Mouse (Mus musculus) liver, embryonic 13.5 days (tissue): ENCODE results near the gene Grm3. TPM values are rescaled to one million over a fixed set of nuclear protein-coding genes. Genes with fewer than 3 reads are reported as not detected.

Experiments
- ATAC-seq: fragments of 200-750 bp; cut with Nextera tagmentation; 2 replicates; pipeline ENCODE4 v1.8.0; 2017; ENCODE audit warnings: low read depth, mild to moderate bottlenecking, moderate number of reproducible peaks, moderate library complexity
- DNase-seq: peaks from one replicate; pipeline ENCODE4 v3.0.0; 2022
- H3K27ac ChIP-seq: fragments of 300-500 bp; sonication (generic); 2 replicates; pipeline ENCODE4 v1.5.1; 2015; ENCODE audit warnings: moderate library complexity, mild to moderate bottlenecking, inconsistent platforms
- H3K27me3 ChIP-seq: fragments of 300-500 bp; sonication (generic); 2 replicates; pipeline ENCODE4 v1.6.1; 2015; ENCODE audit warnings: mild to moderate bottlenecking, inconsistent platforms
- H3K36me3 ChIP-seq: fragments of 300-500 bp; sonication (generic); 2 replicates; pipeline ENCODE4 v1.6.1; 2015; ENCODE audit warnings: mild to moderate bottlenecking, inconsistent platforms
- H3K4me1 ChIP-seq: fragments of 300-500 bp; sonication (generic); replicated peaks from 2 replicates; pipeline ENCODE4 v1.6.1; 2015; ENCODE audit warnings: inconsistent platforms
- H3K4me2 ChIP-seq: fragments of 300-500 bp; sonication (generic); 2 replicates; pipeline ENCODE4 v1.6.1; 2015; ENCODE audit warnings: inconsistent platforms, mild to moderate bottlenecking, moderate library complexity
- H3K4me3 ChIP-seq: fragments of 300-500 bp; sonication (generic); replicated peaks from 2 replicates; pipeline ENCODE4 v1.5.1; 2015; ENCODE audit warnings: mild to moderate bottlenecking, inconsistent platforms
- H3K9ac ChIP-seq: fragments of 300-500 bp; sonication (generic); 2 replicates; pipeline ENCODE4 v1.6.1; 2015; ENCODE audit warnings: mild to moderate bottlenecking, inconsistent platforms
- H3K9me3 ChIP-seq: fragments of 300-500 bp; sonication (generic); replicated peaks from 2 replicates; pipeline ENCODE4 v1.6.1; 2016; ENCODE audit warnings: inconsistent platforms
- WGBS: fragments of 180-500 bp; shearing (Covaris S2); methylation state at CpG from one replicate; pipeline ENCODE4 v1.1.7; 2015; ENCODE audit not compliant: insufficient replicate concordance; 5-methylcytosine and 5-hydroxymethylcytosine counted together
- polyA plus RNA-seq: library from polyadenylated mRNA; unstranded; fragments of >200 nt; fragmentation: Nextera tagmentation; extraction: Ambion mirVana; gene quantifications from 2 replicates; pipeline ENCODE4 v1.2.1, GENCODE M21; 2015

The Grm3 gene
- polyA plus RNA-seq, 1 experiment from 2014 or later: 0.09 TPM

GRCm38 (mm10) chr5:9622264-9623094 is 102.5 kb downstream of the Grm3 start:
- H3K27ac ChIP-seq: no peak overlapping the region
- no peaks in the 10 kb centered on the region for H3K27me3 ChIP-seq
- 44% methylated on average over 4 of the region's 4 CpGs for WGBS
- H3K36me3 ChIP-seq: no peaks in the 10 kb centered on the region
- no peaks in the 10 kb centered on the region for H3K9me3 ChIP-seq
- no peak overlapping the region for H3K9ac ChIP-seq
- ATAC-seq (no peak), DNase-seq (no peak)
- no peak overlapping the region for H3K4me2 ChIP-seq
- H3K4me3 ChIP-seq: no peak overlapping the region
- H3K4me1 ChIP-seq: no peaks in the 10 kb centered on the region

- DNase-seq (no peak), ATAC-seq (no peak)
- no peak overlapping the region for H3K27ac ChIP-seq
- H3K27me3 ChIP-seq: no peaks in the 10 kb centered on the region
- no peaks in the 10 kb centered on the region for H3K9me3 ChIP-seq
- no peaks in the 10 kb centered on the region for H3K4me1 ChIP-seq
- H3K9ac ChIP-seq: no peak overlapping the region
- no peak overlapping the region for H3K4me2 ChIP-seq
- no peaks in the 10 kb centered on the region for H3K36me3 ChIP-seq
- WGBS: 76% methylated on average over 3 of the region's 3 CpGs
- H3K4me3 ChIP-seq: no peak overlapping the region
Measured at GRCm38 (mm10) chr5:9621417-9622067, 103.4 kb downstream of the Grm3 start.

GRCm38 (mm10) chr5:9579021-9579420 is 145.9 kb downstream of the Grm3 start:
- Histone ChIP-seq H3K9ac (no peak overlapping the region), H3K9me3 (no peaks in the 10 kb centered on the region), H3K4me1 (no peaks in the 10 kb centered on the region), H3K27me3 (no peaks in the 10 kb centered on the region), H3K27ac (no peak overlapping the region), H3K4me2 (no peak overlapping the region), H3K36me3 (no peaks in the 10 kb centered on the region), H3K4me3 (no peak overlapping the region)
- DNase-seq: no peak
- no peak for ATAC-seq
- WGBS: 48% methylated on average over 2 of the region's 2 CpGs

- Histone ChIP-seq H3K9me3 (no peaks in the 10 kb centered on the region), H3K4me2 (no peak overlapping the region), H3K27ac (no peak overlapping the region), H3K36me3 (no peaks in the 10 kb centered on the region), H3K27me3 (no peaks in the 10 kb centered on the region), H3K4me1 (no peaks in the 10 kb centered on the region), H3K4me3 (no peak overlapping the region), H3K9ac (no peak overlapping the region)
- WGBS: 63% methylated on average over 2 of the region's 2 CpGs
- DNase-seq: no peak
- ATAC-seq: no peak
Measured at GRCm38 (mm10) chr5:9578571-9578970, 146.4 kb downstream of the Grm3 start.

- Histone ChIP-seq H3K36me3 (no peaks in the 10 kb centered on the region), H3K4me3 (no peak overlapping the region), H3K4me1 (no peaks in the 10 kb centered on the region), H3K9ac (no peak overlapping the region), H3K27me3 (no peaks in the 10 kb centered on the region), H3K4me2 (no peak overlapping the region), H3K27ac (no peak overlapping the region), H3K9me3 (no peaks in the 10 kb centered on the region)
- DNase-seq (no peak), ATAC-seq (no peak)
- WGBS: 69% methylated on average over 6 of the region's 6 CpGs
Measured at GRCm38 (mm10) chr5:9570946-9571345, 154.0 kb downstream of the Grm3 start.

GRCm38 (mm10) chr5:9557706-9558105 is 167.3 kb downstream of the Grm3 start:
- Histone ChIP-seq H3K36me3 (no peaks in the 10 kb centered on the region), H3K27me3 (no peaks in the 10 kb centered on the region), H3K4me3 (no peak overlapping the region), H3K4me1 (no peaks in the 10 kb centered on the region), H3K4me2 (no peak overlapping the region), H3K9me3 (no peaks in the 10 kb centered on the region), H3K9ac (no peak overlapping the region), H3K27ac (no peak overlapping the region)
- ATAC-seq: no peak
- DNase-seq: no peak
- WGBS: 41% methylated on average over 3 of the region's 3 CpGs

GRCm38 (mm10) chr5:9540822-9541557 is 184.0 kb downstream of the Grm3 start:
- H3K9ac ChIP-seq: no peak overlapping the region
- 33% methylated on average over 8 of the region's 8 CpGs for WGBS
- H3K36me3 ChIP-seq: no peaks in the 10 kb centered on the region
- ATAC-seq (no peak), DNase-seq (no peak)
- no peaks in the 10 kb centered on the region for H3K27me3 ChIP-seq
- no peak overlapping the region for H3K4me2 ChIP-seq
- H3K9me3 ChIP-seq: no peaks in the 10 kb centered on the region
- H3K4me1 ChIP-seq: no peaks in the 10 kb centered on the region
- no peak overlapping the region for H3K27ac ChIP-seq
- H3K4me3 ChIP-seq: no peak overlapping the region

GRCm38 (mm10) chr5:9525507-9525906 is 199.5 kb downstream of the Grm3 start:
- WGBS: 47% methylated on average over 4 of the region's 4 CpGs
- H3K9me3 ChIP-seq: no peaks in the 10 kb centered on the region
- H3K9ac ChIP-seq: no peak overlapping the region
- no peaks in the 10 kb centered on the region for H3K36me3 ChIP-seq
- DNase-seq (no peak), ATAC-seq (no peak)
- no peak overlapping the region for H3K4me2 ChIP-seq
- H3K4me1 ChIP-seq: no peaks in the 10 kb centered on the region
- H3K27me3 ChIP-seq: no peaks in the 10 kb centered on the region
- no peak overlapping the region for H3K27ac ChIP-seq
- no peak overlapping the region for H3K4me3 ChIP-seq

- DNase-seq (no peak), ATAC-seq (no peak)
- Histone ChIP-seq H3K27me3 (no peaks in the 10 kb centered on the region), H3K36me3 (no peaks in the 10 kb centered on the region), H3K4me3 (no peak overlapping the region), H3K9me3 (no peaks in the 10 kb centered on the region), H3K9ac (no peak overlapping the region), H3K4me2 (no peak overlapping the region), H3K4me1 (no peaks in the 10 kb centered on the region), H3K27ac (no peak overlapping the region)
- WGBS: 65% methylated on average over 1 of the region's 1 CpGs
Measured at GRCm38 (mm10) chr5:9511027-9511426, 213.9 kb downstream of the Grm3 start.

GRCm38 (mm10) chr5:9497235-9497634 is 227.7 kb downstream of the Grm3 start:
- Histone ChIP-seq H3K27me3 (no peaks in the 10 kb centered on the region), H3K4me2 (no peak overlapping the region), H3K9ac (no peak overlapping the region), H3K36me3 (no peaks in the 10 kb centered on the region), H3K4me1 (no peaks in the 10 kb centered on the region), H3K4me3 (no peak overlapping the region), H3K9me3 (no peaks in the 10 kb centered on the region), H3K27ac (no peak overlapping the region)
- DNase-seq (no peak), ATAC-seq (no peak)
- WGBS: 51% methylated on average over 4 of the region's 4 CpGs

GRCm38 (mm10) chr5:9495456-9495855 is 229.5 kb downstream of the Grm3 start:
- 10% methylated on average over 5 of the region's 5 CpGs for WGBS
- Histone ChIP-seq H3K4me2 (no peak overlapping the region), H3K9me3 (no peaks in the 10 kb centered on the region), H3K9ac (no peak overlapping the region), H3K27ac (no peak overlapping the region), H3K4me3 (no peak overlapping the region), H3K27me3 (no peaks in the 10 kb centered on the region), H3K36me3 (no peaks in the 10 kb centered on the region), H3K4me1 (no peaks in the 10 kb centered on the region)
- no peak for ATAC-seq
- DNase-seq: no peak
